Mouse (Mus musculus) bone marrow, adult 2 months (tissue): ENCODE measurements around the gene Cgn. TPM values are rescaled to one million over a fixed set of nuclear protein-coding genes. Genes with fewer than 3 reads are reported as not detected.

Experiments
- H3K27ac ChIP-seq: fragments of 200-500 bp; 2 replicates; pipeline ENCODE4 v1.5.1; 2012; ENCODE audit warnings: low read depth, mild to moderate bottlenecking, control low read depth, inconsistent platforms, low read length; ENCODE audit not compliant: control insufficient read depth, poor library complexity, insufficient read depth
- H3K4me1 ChIP-seq: fragments of 200-500 bp; 2 replicates; pipeline ENCODE4 v1.6.1; 2011; ENCODE audit warnings: low read length; ENCODE audit not compliant: control insufficient read depth, insufficient read depth
- H3K4me3 ChIP-seq: fragments of 200-500 bp; replicated peaks from 2 replicates; pipeline ENCODE3; 2011; ENCODE audit warnings: mild to moderate bottlenecking, low read depth, low read length, control low read depth; ENCODE audit not compliant: control insufficient read depth
- CTCF ChIP-seq: fragments of 200-500 bp; IDR thresholded peaks from 2 replicates; pipeline ENCODE4 v1.5.1; 2011; ENCODE audit warnings: low read length, control low read depth; ENCODE audit not compliant: control insufficient read depth, insufficient read depth
- POLR2A ChIP-seq: fragments of 200-500 bp; IDR thresholded peaks from 2 replicates; pipeline ENCODE4 v1.6.1; 2011; ENCODE audit warnings: low read depth, mild to moderate bottlenecking, control low read depth, low read length, borderline replicate concordance; ENCODE audit not compliant: control insufficient read depth
- WGBS: fragments of 180-500 bp; shearing (Covaris S2); methylation state at CpG from one replicate; pipeline ENCODE4 v1.1.7; 2018; 5-methylcytosine and 5-hydroxymethylcytosine counted together
- polyA plus RNA-seq: library from polyadenylated mRNA; stranded (reverse); fragments of >200 nt; gene quantifications from 2 replicates; pipeline ENCODE4 v1.2.4, GENCODE M21; 2011; ENCODE audit warnings: low replicate concordance; ENCODE audit not compliant: missing spikeins, insufficient read depth, insufficient read length

Gene Cgn
- polyA plus RNA-seq = 0.22 and 1.00 TPM in 2 replicates

- no peaks in the 10 kb centered on the region for H3K4me1 ChIP-seq
- no peak within 1 kb of the TSS for H3K27ac ChIP-seq
- 1% methylated on average over 35 of the region's 35 CpGs for WGBS
- peak within 1 kb of the TSS; percentile 42 for H3K4me3 ChIP-seq
- no peak for TF ChIP-seq CTCF
- TF ChIP-seq POLR2A = no peak
These were observed at the start of gene Cgn for GRCm38 (mm10) chr3:94786367-94786835. TSS of gene Cgn (minus strand) at chr3:94786492.

- no peak overlapping the region for H3K4me3 ChIP-seq
- 76% methylated on average over 3 of the region's 3 CpGs for WGBS
- no peak overlapping the region for H3K27ac ChIP-seq
- no peak for TF ChIP-seq POLR2A
- no peak for TF ChIP-seq CTCF
- no peaks in the 10 kb centered on the region; the same call in 1 of the 2 replicates for H3K4me1 ChIP-seq
These were observed 49.1 kb upstream of the Cgn start for GRCm38 (mm10) chr3:94835396-94835795.

GRCm38 (mm10) chr3:94833358-94833757 is 47.1 kb upstream of the Cgn start:
- Histone ChIP-seq H3K4me3 (no peak overlapping the region), H3K4me1 (no peaks in the 10 kb centered on the region), H3K27ac (no peak overlapping the region)
- no peak for TF ChIP-seq POLR2A
- no peak for TF ChIP-seq CTCF

GRCm38 (mm10) chr3:94832701-94833100 is 46.4 kb upstream of the Cgn start:
- Histone ChIP-seq H3K4me3 (no peak overlapping the region), H3K4me1 (no peaks in the 10 kb centered on the region), H3K27ac (no peak overlapping the region)
- TF ChIP-seq POLR2A (no peak), CTCF (no peak)
- WGBS = 79% methylated on average over 5 of the region's 5 CpGs

- TF ChIP-seq CTCF (no peak), POLR2A (no peak)
- no peaks in the 10 kb centered on the region for H3K4me1 ChIP-seq
- WGBS = 22% methylated on average over 9 of the region's 9 CpGs
- H3K27ac ChIP-seq = no peak overlapping the region
- no peak overlapping the region for H3K4me3 ChIP-seq
These were observed 45.8 kb upstream of the Cgn start for GRCm38 (mm10) chr3:94832100-94832499.

- Histone ChIP-seq H3K4me3 (no peak overlapping the region), H3K4me1 (no peaks in the 10 kb centered on the region), H3K27ac (no peak overlapping the region)
- TF ChIP-seq CTCF (no peak), POLR2A (no peak)
- WGBS = 87% methylated on average over 3 of the region's 3 CpGs
These were observed 37.8 kb upstream of the Cgn start for GRCm38 (mm10) chr3:94824110-94824509.

- H3K4me3 ChIP-seq = no peak overlapping the region
- 58% methylated on average over 4 of the region's 4 CpGs for WGBS
- H3K4me1 ChIP-seq = no peaks in the 10 kb centered on the region
- TF ChIP-seq POLR2A = no peak
- no peak for TF ChIP-seq CTCF
- H3K27ac ChIP-seq = no peak overlapping the region
These were observed 35.8 kb upstream of the Cgn start for GRCm38 (mm10) chr3:94822082-94822481.

- 3% methylated on average over 31 of the region's 31 CpGs for WGBS
- H3K4me3 ChIP-seq = peak overlapping the region; percentile 56
- TF ChIP-seq CTCF (no peak), POLR2A (no peak)
- no peak overlapping the region; the same call in 1 of the 2 replicates for H3K27ac ChIP-seq
- H3K4me1 ChIP-seq = no peaks in the 10 kb centered on the region
These were observed 34.8 kb upstream of the Cgn start for GRCm38 (mm10) chr3:94821008-94821638.
